Mouse (Mus musculus): ENCODE data around the gene Mylpf.

DNA sequence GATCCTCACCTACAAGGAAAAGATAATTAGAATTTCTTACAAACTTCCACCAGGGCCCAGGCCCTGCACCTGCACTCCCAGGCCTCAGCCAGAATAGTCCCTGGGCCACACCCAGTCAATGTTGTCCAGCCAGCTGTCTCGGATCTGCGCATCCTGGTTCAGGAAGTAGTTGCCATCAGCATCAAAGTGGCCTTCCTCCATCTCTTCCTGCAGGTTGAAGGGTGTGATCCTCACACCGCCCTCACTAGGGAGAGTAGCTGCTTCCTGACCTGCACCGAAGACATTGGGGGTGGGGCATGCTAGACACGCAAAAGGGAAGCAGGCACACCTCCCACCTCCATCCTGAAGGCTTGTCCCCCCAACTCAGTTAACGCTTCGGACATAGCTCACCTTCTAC is 14.1 kb upstream of the Mylpf start:
- TF ChIP-seq CTCF (IDR thresholded peaks at IDR 0.05; ENCODE audit: borderline replicate concordance, control insufficient read depth, extremely low read depth, insufficient read depth, low read length, poor library complexity): no peak
- TF ChIP-seq POLR2A (IDR thresholded peaks at IDR 0.05; ENCODE audit: control insufficient read depth, extremely low read depth, insufficient read depth, low read length, poor library complexity): no peak

Measured in thymus, adult 2 months (tissue).